Comparison of ENCODE assay signal across 8 mouse cellular contexts in the genomic region with DNA sequence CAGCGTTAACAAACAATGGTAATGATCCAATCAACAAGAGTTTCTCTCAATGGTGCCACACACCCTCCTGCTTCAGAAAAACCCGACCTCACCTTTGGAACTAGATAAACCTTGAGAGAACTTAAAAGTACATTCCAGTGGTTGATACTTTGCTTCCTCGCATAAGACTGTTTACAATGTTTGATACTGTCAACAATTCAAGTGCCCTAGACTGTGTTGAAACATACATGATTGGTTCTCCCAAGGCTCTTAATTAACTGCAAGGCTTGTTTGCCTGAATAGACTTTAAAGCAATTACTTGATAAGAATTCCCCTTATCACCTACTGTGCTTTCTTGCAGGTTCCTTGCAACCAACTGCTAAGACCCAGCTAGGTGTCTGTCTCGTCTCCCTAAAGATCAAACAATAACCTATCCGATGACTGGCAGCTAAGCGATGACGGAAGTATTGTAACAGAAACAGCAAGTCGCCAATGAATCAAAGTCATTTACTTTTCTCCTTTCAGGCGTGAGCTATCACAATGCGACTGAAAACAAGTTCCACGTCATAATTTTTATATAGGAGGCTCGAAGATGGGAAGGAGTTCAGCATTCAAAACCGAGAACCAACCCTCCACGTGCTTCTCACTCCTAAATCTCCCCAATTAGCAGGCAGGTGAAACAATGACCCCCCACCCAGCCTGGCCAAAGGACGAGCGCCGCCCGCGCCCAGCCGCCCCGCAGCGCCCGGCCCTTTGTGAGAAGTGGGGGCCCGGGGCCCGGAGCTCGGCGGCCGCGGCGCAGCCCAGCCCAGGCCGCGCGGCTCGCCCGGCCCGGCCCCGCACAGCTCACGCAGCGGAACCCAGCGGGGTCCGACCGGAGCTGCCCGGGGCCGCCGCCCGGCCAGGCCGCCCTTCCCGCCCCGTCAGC. TPM values are rescaled to one million over a fixed set of nuclear protein-coding genes. Genes with fewer than 3 reads are reported as not detected.
DNase-seq lines count a peak whose midpoint lies in the region; ATAC-seq and TF ChIP-seq lines count a peak whose summit lies in the region.

No protein-coding gene starts in this region.

- H3K4me3 ChIP-seq in brown adipose tissue, adult 24 weeks (ENCODE audit: insufficient read depth, low read depth, low read length) = peak overlapping the region; percentile 68
- peak overlapping the region; percentile 78 for H3K4me3 ChIP-seq in forebrain, embryonic 15.5 days
- H3K4me3 ChIP-seq in midbrain, embryonic 10.5 days = peak overlapping the region; percentile 99
- peak overlapping the region; percentile 87 for H3K4me3 ChIP-seq in thymus, adult 2 months (ENCODE audit: control insufficient read depth, insufficient read depth, low read length)

- TF ChIP-seq POLR2A in thymus, adult 2 months (IDR thresholded peaks at IDR 0.05; ENCODE audit: control insufficient read depth, extremely low read depth, insufficient read depth, low read length, poor library complexity) = no peak

- no peak for TF ChIP-seq CTCF in thymus, adult 2 months (IDR thresholded peaks at IDR 0.05; ENCODE audit: borderline replicate concordance, control insufficient read depth, extremely low read depth, insufficient read depth, low read length, poor library complexity)

- peak overlapping the region; percentile 82 for H3K27ac ChIP-seq in brown adipose tissue, adult 24 weeks (replicated peaks; ENCODE audit: low read depth, low read length)
- peak overlapping the region; percentile 91 for H3K27ac ChIP-seq in forebrain, embryonic 15.5 days (replicated peaks)
- H3K27ac ChIP-seq in midbrain, embryonic 10.5 days (replicated peaks) = peak overlapping the region; percentile 97
- peak overlapping the region; percentile 36 for H3K27ac ChIP-seq in thymus, adult 2 months (ENCODE audit: control insufficient read depth, insufficient read depth, low read length)

- H3K9me3 ChIP-seq in forebrain, embryonic 15.5 days = no peaks in the 10 kb centered on the region
- H3K9me3 ChIP-seq in midbrain, embryonic 10.5 days (replicated peaks) = no peaks in the 10 kb centered on the region

- H3K27me3 ChIP-seq in forebrain, embryonic 15.5 days = 0 out of 2 replicates have a peak, but pooled peaks cover 5% of the 10 kb centered on the region
- peaks cover 6% of the 10 kb centered on the region; the same call in 1 of the 2 replicates for H3K27me3 ChIP-seq in midbrain, embryonic 10.5 days (ENCODE audit: low read depth, poor library complexity, severe bottlenecking)
- no peaks in the 10 kb centered on the region for H3K27me3 ChIP-seq in thymus, adult 2 months (ENCODE audit: control insufficient read depth, insufficient read depth, low read length)

- H3K4me2 ChIP-seq in forebrain, embryonic 15.5 days (replicated peaks) = peak overlapping the region; percentile 82

- ATAC-seq in forebrain, embryonic 15.5 days (replicated peaks) = peak; percentile 71

- 1% methylated on average over 49 of the region's 49 CpGs for WGBS in forebrain, embryonic 15.5 days
- WGBS in midbrain, embryonic 10.5 days = 3% methylated on average over 49 of the region's 49 CpGs
- 5% methylated on average over 49 of the region's 49 CpGs for WGBS in thymus, adult 2 months

- DNase-seq in right cerebral cortex, postnatal 25 days = peak; percentile 10
- no peak for DNase-seq in right cerebral cortex, adult 2 months (ENCODE audit: low spot score in 2 of 2)
- peak; percentile 32 for DNase-seq in kidney, postnatal 14 days
- DNase-seq in midbrain, embryonic 10.5 days (ENCODE audit: low spot score) = no peak
- DNase-seq in thymus, adult 2 months = peak; percentile 15
- DNase-seq in frontal cortex, adult 2 months (ENCODE audit: extremely low spot score in 1 of 2, low spot score in 1 of 2) = no peak

- H3K4me1 ChIP-seq in brown adipose tissue, adult 24 weeks (ENCODE audit: control insufficient read depth, insufficient read depth, insufficient read length, low read length) = peaks cover 12% of the 10 kb centered on the region
- peaks cover 43% of the 10 kb centered on the region for H3K4me1 ChIP-seq in forebrain, embryonic 15.5 days
- H3K4me1 ChIP-seq in midbrain, embryonic 10.5 days = peaks cover 40% of the 10 kb centered on the region
- peaks cover 8% of the 10 kb centered on the region for H3K4me1 ChIP-seq in thymus, adult 2 months (replicated peaks; ENCODE audit: control insufficient read depth, insufficient read depth, low read length)

- H3K36me3 ChIP-seq in forebrain, embryonic 15.5 days = no peaks in the 10 kb centered on the region
- peaks cover 7% of the 10 kb centered on the region; the same call in 1 of the 2 replicates for H3K36me3 ChIP-seq in midbrain, embryonic 10.5 days
- no peaks in the 10 kb centered on the region for H3K36me3 ChIP-seq in thymus, adult 2 months (ENCODE audit: control insufficient read depth, insufficient read depth, low read length)

- peak overlapping the region; percentile 87 for H3K9ac ChIP-seq in forebrain, embryonic 15.5 days (replicated peaks)

RNA-seq across cellular contexts. Expression of a gene that starts 0.9 kb away (rescaled TPM):
- 92.7 and 94.0 TPM in 2 replicates for polyA plus RNA-seq in brown adipose tissue, adult 24 weeks (2012; ENCODE audit: insufficient read depth, insufficient read length, missing spikeins)
- 153 TPM in 2 replicates for polyA plus RNA-seq in forebrain, embryonic 15.5 days (2015; fragmentation: Nextera tagmentation; extraction: Ambion mirVana)
- 128 and 134 TPM in 2 replicates for polyA plus RNA-seq in midbrain, embryonic 10.5 days (2016; fragmentation: Nextera tagmentation; extraction: Ambion mirVana)
- polyA plus RNA-seq in thymus, adult 2 months (2012; rRNA removed) = 161 and 171 TPM in 2 replicates
- 106 and 107 TPM in 2 replicates for polyA plus RNA-seq in frontal cortex, adult 2 months (2012; rRNA removed)

RNA-seq across cellular contexts. Expression of a gene that starts 57.1 kb away (rescaled TPM):
- 35.6 and 46.5 TPM in 2 replicates for polyA plus RNA-seq in brown adipose tissue, adult 24 weeks (2012; ENCODE audit: insufficient read depth, insufficient read length, missing spikeins)
- 65.6 and 74.9 TPM in 2 replicates for polyA plus RNA-seq in forebrain, embryonic 15.5 days (2015; fragmentation: Nextera tagmentation; extraction: Ambion mirVana)
- 56.1 and 62.9 TPM in 2 replicates for polyA plus RNA-seq in midbrain, embryonic 10.5 days (2016; fragmentation: Nextera tagmentation; extraction: Ambion mirVana)
- 53.4 and 57.2 TPM in 2 replicates for polyA plus RNA-seq in thymus, adult 2 months (2012; rRNA removed)
- polyA plus RNA-seq in frontal cortex, adult 2 months (2012; rRNA removed) = 21.2 and 23.2 TPM in 2 replicates

Comparison
In these comparisons a context has a peak if more than half of its experiments do, and no peak if none do; other contexts are left out.
1. DNase-seq: peak in right cerebral cortex, postnatal 25 days (single experiment), kidney, postnatal 14 days (single experiment) and thymus, adult 2 months (single experiment); none in right cerebral cortex, adult 2 months (0 of 2), midbrain, embryonic 10.5 days (single experiment) and frontal cortex, adult 2 months (0 of 2).
2. H3K27ac ChIP-seq: peak in every context shown above with its lines; median percentile 97 in midbrain, embryonic 10.5 days; 91 in forebrain, embryonic 15.5 days; 82 in brown adipose tissue, adult 24 weeks; 36 in thymus, adult 2 months.
3. Peak in every context shown above with its lines, with median percentiles within 50 percentile points of each other: H3K4me3 ChIP-seq.